8 mouse cellular contexts compared by ENCODE assay signal in genomic region chr3:122618991-122619930, GRCm38 (mm10). TPM values are rescaled to one million over a fixed set of nuclear protein-coding genes. Genes with fewer than 3 reads are reported as not detected.
A peak's percentile ranks its signal among the peaks of the same experiment; 100 is the strongest.
DNase-seq lines count a peak whose midpoint lies in the region; ATAC-seq and TF ChIP-seq lines count a peak whose summit lies in the region.

Fnbp1l (minus strand) TSS chr3:122619715.

- no peaks in the 10 kb centered on the region for H3K36me3 ChIP-seq in ES-E14 (ENCODE audit: control insufficient read depth, insufficient read depth, low read length, poor library complexity, severe bottlenecking)
- no peaks in the 10 kb centered on the region for H3K36me3 ChIP-seq in hindbrain, embryonic 14.5 days (replicated peaks; ENCODE audit: control insufficient read depth, insufficient read depth)

- H3K27ac ChIP-seq in ES-E14 (ENCODE audit: insufficient read depth, low read depth, low read length, poor library complexity, severe bottlenecking): peak within 1 kb of the TSS; percentile 79
- H3K27ac ChIP-seq in brown adipose tissue, adult 24 weeks (replicated peaks; ENCODE audit: low read depth, low read length): peak within 1 kb of the TSS; percentile 73
- H3K27ac ChIP-seq in hindbrain, embryonic 14.5 days: peak within 1 kb of the TSS; percentile 99

- under 1% methylated on average over 83 of the region's 118 CpGs for WGBS in hindbrain, embryonic 14.5 days

- H3K27me3 ChIP-seq in hindbrain, embryonic 14.5 days (ENCODE audit: control insufficient read depth, insufficient read depth, low read length): no peaks in the 10 kb centered on the region

- in situ Hi-C loops in ES-E14 (cut with MboI; ENCODE audit: low sequenced_read_pairs in 2 of 2, unreplicated experiment in 2 of 2): no loop called here

- H3K4me3 ChIP-seq in ES-E14 (ENCODE audit: insufficient read depth in 1 of 2, low read depth in 1 of 2, low read length in 2 of 2, poor library complexity in 1 of 2, severe bottlenecking in 1 of 2): peak within 1 kb of the TSS; percentile 80 to 95
- H3K4me3 ChIP-seq in brown adipose tissue, adult 24 weeks (ENCODE audit: insufficient read depth, low read depth, low read length): peak within 1 kb of the TSS; percentile 93
- H3K4me3 ChIP-seq in hindbrain, embryonic 14.5 days (replicated peaks; ENCODE audit: low read length): peak within 1 kb of the TSS; percentile 99

- H3K9ac ChIP-seq in ES-E14 (ENCODE audit: insufficient read depth, low read depth, low read length, poor library complexity, severe bottlenecking): peak within 1 kb of the TSS; percentile 92
- H3K9ac ChIP-seq in hindbrain, embryonic 14.5 days: peak within 1 kb of the TSS; percentile 100

- DNase-seq in ES-E14 (ENCODE audit: low read depth, low spot score): peak; percentile 59
- peak; percentile 58 to 72 for DNase-seq in frontal cortex, postnatal 14 days (ENCODE audit: low spot score in 2 of 2)
- DNase-seq in hindbrain, embryonic 14.5 days (ENCODE audit: low spot score): peak; percentile 84
- peak; percentile 40 for DNase-seq in left cerebral cortex, adult 11 months (ENCODE audit: low spot score)
- peak; percentile 76 for DNase-seq in lung, postnatal 36 days
- DNase-seq in right cerebral cortex, adult 18-20 months: peak; percentile 80
- DNase-seq in urinary bladder, postnatal 4 days (ENCODE audit: low spot score in 2 of 2): peak; percentile 72 to 79

- peak within 1 kb of the TSS; percentile 85 for H3K4me2 ChIP-seq in hindbrain, embryonic 14.5 days (replicated peaks)

- ATAC-seq in hindbrain, embryonic 14.5 days (ENCODE audit: low FRiP score): peak; percentile 87

- no peaks in the 10 kb centered on the region for H3K9me3 ChIP-seq in ES-E14 (ENCODE audit: control insufficient read depth, insufficient read depth, low read depth, low read length)
- H3K9me3 ChIP-seq in hindbrain, embryonic 14.5 days (ENCODE audit: control insufficient read depth, low read length): no peaks in the 10 kb centered on the region

- peaks cover 3 to 8% of the 10 kb centered on the region in 2 experiments; a peak in 2 of 4 replicates for H3K4me1 ChIP-seq in ES-E14 (ENCODE audit: control insufficient read depth in 2 of 2, insufficient read depth in 2 of 2, low read length in 2 of 2, poor library complexity in 1 of 2)
- 0 out of 2 replicates have a peak, but pooled peaks cover 5% of the 10 kb centered on the region for H3K4me1 ChIP-seq in brown adipose tissue, adult 24 weeks (ENCODE audit: control insufficient read depth, insufficient read depth, insufficient read length, low read length)
- peaks cover 39% of the 10 kb centered on the region for H3K4me1 ChIP-seq in hindbrain, embryonic 14.5 days (replicated peaks; ENCODE audit: control insufficient read depth, insufficient read depth, low read length)

TF ChIP-seq in ES-E14, 5 proteins besides CTCF, POLR2A, EP300 and RAD21:
- TF ChIP-seq HCFC1 (IDR thresholded peaks at IDR 0.05; ENCODE audit: borderline replicate concordance, insufficient read depth, low read length): peak; percentile 54
- no peak for TF ChIP-seq MAFK (IDR thresholded peaks at IDR 0.05; ENCODE audit: insufficient read depth, low read depth, low read length)
TF ChIP-seq in ES-E14: peak in this region for 1.

RNA-seq across cellular contexts. Expression of gene Fnbp1l, which starts in this region (rescaled TPM):
- total RNA-seq in ES-E14 (2012; rRNA removed): 21.2 and 25.5 TPM in 2 replicates
- polyA plus RNA-seq in brown adipose tissue, adult 24 weeks (2012; ENCODE audit: insufficient read depth, insufficient read length, missing spikeins): 9.3 and 10.3 TPM in 2 replicates
- polyA plus RNA-seq in hindbrain, embryonic 14.5 days (2014; fragmentation: Nextera tagmentation; extraction: Ambion mirVana): 201 and 209 TPM in 2 replicates

Comparison
In these comparisons a context has a peak if more than half of its experiments do, and no peak if none do; other contexts are left out.
1. Peak in every context shown above with its lines: DNase-seq, ATAC-seq, H3K4me3 ChIP-seq and H3K27ac ChIP-seq.
2. RNA of gene Fnbp1l (polyA plus RNA-seq): 201 to 209 TPM in hindbrain, embryonic 14.5 days; 9.3 to 10.3 TPM in brown adipose tissue, adult 24 weeks; every median in the first group is over 10 times any median in the second.